Mouse (Mus musculus) brain, embryonic 14.5 days (tissue): ENCODE results near the gene Srd5a2. TPM values are rescaled to one million over a fixed set of nuclear protein-coding genes. Genes with fewer than 3 reads are reported as not detected.
"Not testable (repeated sequence)": the region's sequence is repeated elsewhere in the genome, so short reads cannot be mapped to it uniquely, and the experiment has no call there.

Experiments
- DNase-seq: peaks from one replicate; pipeline ENCODE4 v3.0.0-alpha.2; 2011; ENCODE audit warnings: low read depth
- CTCF ChIP-seq: fragments of 200-500 bp; IDR thresholded peaks from 2 replicates; pipeline ENCODE4 v1.5.1; 2012; ENCODE audit warnings: inconsistent platforms, mild to moderate bottlenecking, moderate library complexity, borderline replicate concordance; ENCODE audit not compliant: insufficient read depth, insufficient read length; ENCODE audit errors: extremely low read depth
- POLR2A ChIP-seq: fragments of 200-500 bp; IDR thresholded peaks from 2 replicates; pipeline ENCODE4 v1.6.1; 2012; ENCODE audit warnings: mild to moderate bottlenecking, inconsistent platforms, borderline replicate concordance; ENCODE audit not compliant: poor library complexity, insufficient read depth, insufficient read length, severe bottlenecking; ENCODE audit errors: extremely low read depth
- polyA plus RNA-seq: library from polyadenylated mRNA; depleted of rRNA; stranded (reverse); fragments of >200 nt; gene quantifications from 2 replicates; pipeline ENCODE4 v1.2.3, GENCODE M21; 2012; rRNA removed

The Srd5a2 gene
- polyA plus RNA-seq, result 0.08 and 0.12 TPM in 2 replicates

DNA sequence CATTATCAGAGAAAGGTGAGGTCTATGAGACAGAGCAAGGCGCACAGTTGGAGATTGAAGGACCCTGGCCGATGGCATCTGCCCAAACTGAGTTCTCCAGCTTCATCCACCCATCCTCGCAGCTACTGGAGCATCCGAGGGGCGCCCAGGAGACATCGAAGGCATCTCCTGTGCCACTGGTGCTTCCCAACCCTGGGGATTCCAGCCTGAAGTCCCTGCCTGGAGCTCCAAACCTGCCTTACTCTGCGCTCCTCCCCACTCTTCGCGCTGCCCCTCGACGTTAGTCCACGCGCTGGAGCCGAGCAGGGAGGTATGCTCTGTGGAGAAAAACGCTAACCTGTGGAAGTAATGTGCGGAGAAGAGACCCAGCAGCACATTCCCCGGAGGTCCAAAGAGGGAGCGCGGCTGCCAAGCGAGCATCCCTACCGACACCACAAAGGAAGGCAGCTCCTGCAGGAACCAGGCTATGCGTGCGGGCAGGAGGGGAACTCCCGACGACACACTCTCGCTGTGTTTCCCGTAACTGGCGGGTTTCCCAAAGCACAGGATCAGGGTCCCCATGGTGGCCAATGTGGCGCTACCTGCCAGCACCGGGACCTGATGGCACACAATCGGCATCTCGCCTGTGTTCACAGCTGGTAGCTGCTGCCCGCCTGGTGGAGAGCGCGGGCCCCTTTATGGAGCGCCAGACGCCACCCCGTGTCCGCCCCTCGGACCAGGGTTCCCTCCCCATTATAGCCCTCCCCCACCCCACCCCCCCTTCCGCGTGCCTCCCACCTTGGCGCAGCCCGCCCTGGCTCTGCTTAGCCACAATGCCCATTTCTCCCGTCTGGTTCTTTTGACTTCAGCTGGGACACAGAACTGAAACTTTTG, at the start of gene Srd5a2:
Srd5a2 (minus strand) TSS at position 707 of the 873 bp plus-strand sequence.
- DNase-seq, result peak; percentile 37

GRCm38 (mm10) chr17:74088886-74089678, 41.4 kb upstream of the Srd5a2 start:
- DNase-seq, result no peak

More for the DNA sequence above, at the start of gene Srd5a2:
- TF ChIP-seq POLR2A (no peak), CTCF (no peak)

DNA sequence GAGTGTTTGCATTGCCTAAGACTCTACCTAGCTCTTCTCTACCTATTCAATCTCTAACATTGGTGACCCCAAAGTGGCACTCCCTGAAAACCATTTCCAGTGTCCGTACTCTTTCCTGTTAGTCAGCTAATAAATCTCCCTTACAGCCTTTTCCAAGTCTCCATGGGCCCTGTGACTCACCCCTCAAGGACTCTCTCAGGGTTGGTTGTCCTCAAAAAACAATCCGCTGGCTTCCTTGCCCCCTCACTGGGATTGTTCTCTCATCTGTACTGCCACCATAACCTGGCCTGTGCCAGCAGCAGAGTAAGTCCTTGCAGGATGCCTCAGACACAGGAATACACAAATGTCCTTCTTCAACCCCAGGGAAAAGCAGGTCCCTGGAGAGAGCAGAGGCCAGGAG, 40.3 kb upstream of the Srd5a2 start:
- DNase-seq, result no peak
- TF ChIP-seq CTCF (no peak), POLR2A (no peak)

More at GRCm38 (mm10) chr17:74088886-74089678, 41.4 kb upstream of the Srd5a2 start:
- TF ChIP-seq POLR2A (no peak), CTCF (no peak)

DNA sequence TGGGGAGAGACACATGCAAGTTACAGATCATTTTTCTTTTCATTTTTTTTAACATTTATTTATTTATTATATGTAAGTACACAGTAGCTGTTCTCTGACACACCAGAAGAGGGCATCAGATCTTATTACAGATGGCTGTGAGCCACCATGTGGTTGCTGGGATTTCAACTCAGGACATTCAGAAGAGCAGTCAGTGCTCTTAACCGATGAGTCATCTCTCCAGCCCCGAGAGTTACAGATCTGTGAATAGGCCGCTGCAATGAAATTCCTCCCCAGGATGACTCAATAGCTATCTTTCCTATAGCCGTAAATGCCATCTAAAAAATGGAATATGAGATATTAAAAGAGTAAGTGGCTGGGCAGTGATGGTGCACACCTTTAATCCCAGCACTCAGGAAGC, 35.7 kb upstream of the Srd5a2 start:
- no peak for DNase-seq
- TF ChIP-seq CTCF (no peak), POLR2A (no peak)

GRCm38 (mm10) chr17:74080076-74080615, 32.4 kb upstream of the Srd5a2 start:
- TF ChIP-seq CTCF (no peak), POLR2A (no peak)
- DNase-seq, result no peak

DNA sequence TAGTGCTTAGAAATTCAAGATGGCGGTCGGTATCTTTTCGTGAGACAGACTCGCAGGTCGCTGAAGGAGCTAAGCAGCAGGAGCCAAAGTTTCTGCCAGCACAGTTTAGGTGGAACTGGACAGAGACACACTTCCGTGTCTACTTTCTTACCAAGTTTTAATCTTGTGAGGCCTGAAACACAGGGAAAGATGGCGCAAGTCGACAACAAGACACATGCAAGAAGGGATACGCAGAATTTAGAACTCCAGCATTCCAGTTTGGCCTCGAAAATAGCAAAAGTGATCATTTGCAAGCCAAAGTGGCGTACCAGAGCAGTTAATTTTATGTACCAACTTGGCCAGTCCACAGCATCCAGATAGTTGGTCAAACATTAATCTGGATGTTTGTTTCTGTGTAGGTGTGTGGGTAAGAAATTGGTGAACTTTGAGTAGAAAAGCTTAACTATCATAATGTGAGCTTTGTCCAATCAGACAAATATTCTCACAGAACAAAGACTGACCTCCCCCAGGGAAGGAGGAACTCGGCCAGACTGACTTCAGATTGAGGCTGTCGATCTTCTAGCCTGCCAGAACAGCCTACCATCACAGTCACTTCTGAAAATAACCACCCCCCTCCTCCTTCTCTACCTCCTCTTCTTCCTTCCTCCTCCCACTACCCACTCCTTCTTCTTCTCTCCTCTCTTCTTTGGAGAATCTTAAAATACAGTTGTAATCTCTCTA, 31.2 kb upstream of the Srd5a2 start:
- TF ChIP-seq POLR2A (no peak), CTCF (no peak)

DNA sequence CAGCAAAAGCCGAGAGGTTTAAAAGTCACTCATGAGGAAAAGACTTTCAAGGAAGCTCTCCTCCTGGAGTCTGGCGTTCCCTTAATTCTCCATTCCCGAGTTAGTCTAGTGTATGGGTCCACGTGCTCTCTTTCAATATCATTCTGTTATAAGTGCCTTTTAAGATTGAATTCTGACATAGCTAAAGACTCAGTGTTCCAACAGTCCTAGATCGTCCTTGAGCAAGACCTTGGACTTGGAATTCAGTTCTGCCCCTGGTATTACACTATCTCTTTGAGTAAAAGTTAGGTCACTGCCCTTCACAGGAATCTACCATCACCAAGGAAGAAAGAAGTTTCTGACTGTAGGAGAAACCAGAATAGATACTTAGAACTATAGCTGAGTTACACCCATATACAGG, 25.4 kb upstream of the Srd5a2 start:
- DNase-seq, result not testable (repeated sequence)

More for the DNA sequence above, 31.2 kb upstream of the Srd5a2 start:
- no peak for DNase-seq

- not testable (repeated sequence) for DNase-seq
Measured at GRCm38 (mm10) chr17:74062763-74063162, 15.0 kb upstream of the Srd5a2 start.

- TF ChIP-seq CTCF, result no peak
- no peak for TF ChIP-seq POLR2A
- DNase-seq, result no peak
Measured at GRCm38 (mm10) chr17:74048229-74048816, 607 bp upstream of the Srd5a2 start.

GRCm38 (mm10) chr17:74043754-74044153, 4.0 kb downstream of the Srd5a2 start:
- DNase-seq, result peak; percentile 42
- TF ChIP-seq CTCF (no peak), POLR2A (no peak)

DNA sequence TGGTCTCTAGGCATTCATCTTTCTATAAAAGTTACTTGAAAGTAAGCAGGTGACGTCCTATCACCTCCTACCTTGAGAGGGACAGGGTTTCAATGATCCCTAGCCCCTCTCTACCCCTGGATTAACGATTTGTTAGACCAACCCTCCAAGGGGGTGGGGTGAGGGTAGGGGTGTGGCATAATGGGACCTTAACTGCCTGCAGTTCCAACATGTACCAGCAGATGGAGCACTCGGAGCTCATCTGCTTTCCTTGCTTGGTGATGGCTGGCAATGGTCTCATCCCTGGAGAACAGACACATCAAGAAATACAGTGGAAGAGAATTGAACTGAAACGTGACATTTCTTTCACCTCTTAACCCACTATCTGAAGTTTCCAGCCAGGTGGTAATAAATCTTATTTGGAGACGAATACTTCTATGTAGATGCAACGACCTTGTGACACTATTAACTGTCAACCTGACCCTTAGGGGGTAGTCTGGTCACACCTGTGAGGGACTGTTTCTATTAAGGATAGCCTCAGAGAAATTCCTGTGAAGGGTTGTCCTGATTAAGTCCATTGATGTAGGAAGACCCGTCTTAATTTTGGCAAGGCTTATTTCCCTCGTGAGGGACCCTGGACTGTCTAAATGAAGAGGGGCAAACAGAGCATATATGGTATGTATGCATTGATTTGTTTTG, 27.1 kb downstream of the Srd5a2 start:
- DNase-seq, result peak; percentile 88
- TF ChIP-seq POLR2A, result no peak
- peak; percentile 96 for TF ChIP-seq CTCF
